Mouse (Mus musculus): ENCODE data around the gene Hectd2. TPM values are rescaled to one million over a fixed set of nuclear protein-coding genes. Genes with fewer than 3 reads are reported as not detected.
A peak's percentile ranks its signal among the peaks of the same experiment; 100 is the strongest.

Hectd2 gene
- polyA plus RNA-seq, 1 experiment from 2014 or later = 4.3 TPM

DNA sequence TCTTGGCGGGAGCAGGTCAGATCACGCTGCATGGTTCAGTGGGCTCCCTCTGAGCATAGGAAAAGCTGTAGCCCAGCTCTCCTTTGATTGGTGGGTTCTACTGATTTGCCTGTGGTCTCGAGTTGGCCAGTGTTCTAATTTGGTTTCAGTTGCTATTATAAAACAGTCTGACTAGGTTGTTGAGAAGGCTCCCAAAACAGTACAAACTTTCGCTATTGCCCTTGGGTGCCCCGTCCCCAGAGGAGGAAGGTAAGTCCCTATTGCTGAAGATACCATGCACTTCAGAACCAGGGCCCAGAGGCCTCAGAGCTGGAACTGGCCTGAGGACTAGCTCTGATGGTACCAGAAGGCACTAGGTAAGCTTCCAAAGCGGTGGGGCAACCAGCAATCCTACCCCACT is 112.9 kb downstream of the Hectd2 start:
- Histone ChIP-seq H3K36me3 (ENCODE audit: control insufficient read depth, insufficient read depth, low read length) (no peaks in the 10 kb centered on the region), H3K9ac (ENCODE audit: low read depth, low read length) (no peak overlapping the region), H3K27me3 (replicated peaks; ENCODE audit: control insufficient read depth, insufficient read depth, low read length) (no peaks in the 10 kb centered on the region), H3K27ac (replicated peaks; ENCODE audit: low read depth, low read length) (no peak overlapping the region), H3K9me3 (ENCODE audit: control insufficient read depth, low read length) (no peaks in the 10 kb centered on the region), H3K4me2 (ENCODE audit: low read depth, low read length) (no peak overlapping the region), H3K4me1 (ENCODE audit: control insufficient read depth, insufficient read depth, low read length) (0 out of 2 replicates have a peak, but pooled peaks cover 3% of the 10 kb centered on the region), H3K4me3 (ENCODE audit: low read depth, low read length) (no peak overlapping the region)
- DNase-seq (ENCODE audit: low spot score) (no peak), ATAC-seq (ENCODE audit: low read depth) (no peak)
- WGBS = 88% methylated on average over 6 of the region's 6 CpGs

DNA sequence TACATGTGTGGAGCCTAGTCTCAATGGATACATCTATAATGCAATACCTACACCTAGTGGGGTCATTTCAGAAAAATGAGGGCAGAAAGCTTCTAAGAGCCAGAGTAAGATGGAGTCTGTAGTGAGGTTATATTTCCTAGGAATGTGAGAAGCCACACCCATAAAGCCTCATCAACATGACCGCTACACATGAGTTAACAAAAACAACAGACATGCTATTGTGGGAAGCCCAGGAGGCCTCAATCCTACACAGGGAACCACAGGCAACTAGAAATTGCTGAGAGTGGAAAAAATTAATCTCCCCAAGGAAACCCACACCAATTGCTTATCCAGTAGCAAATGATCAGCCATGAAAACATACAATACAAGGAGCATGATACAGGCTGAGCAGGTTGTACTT is 113.7 kb downstream of the Hectd2 start:
- peak; percentile 56 for DNase-seq (ENCODE audit: low spot score)
- Histone ChIP-seq H3K4me3 (ENCODE audit: low read depth, low read length) (no peak overlapping the region), H3K4me2 (ENCODE audit: low read depth, low read length) (no peak overlapping the region), H3K27me3 (replicated peaks; ENCODE audit: control insufficient read depth, insufficient read depth, low read length) (no peaks in the 10 kb centered on the region), H3K9me3 (ENCODE audit: control insufficient read depth, low read length) (no peaks in the 10 kb centered on the region), H3K4me1 (ENCODE audit: control insufficient read depth, insufficient read depth, low read length) (0 out of 2 replicates have a peak, but pooled peaks cover 3% of the 10 kb centered on the region), H3K27ac (replicated peaks; ENCODE audit: low read depth, low read length) (no peak overlapping the region), H3K36me3 (ENCODE audit: control insufficient read depth, insufficient read depth, low read length) (no peaks in the 10 kb centered on the region), H3K9ac (ENCODE audit: low read depth, low read length) (no peak overlapping the region)
- 63% methylated on average over 1 of the region's 1 CpGs for WGBS
- ATAC-seq (ENCODE audit: low read depth) = peak; percentile 58; the same call in 1 of the 2 replicates

DNA sequence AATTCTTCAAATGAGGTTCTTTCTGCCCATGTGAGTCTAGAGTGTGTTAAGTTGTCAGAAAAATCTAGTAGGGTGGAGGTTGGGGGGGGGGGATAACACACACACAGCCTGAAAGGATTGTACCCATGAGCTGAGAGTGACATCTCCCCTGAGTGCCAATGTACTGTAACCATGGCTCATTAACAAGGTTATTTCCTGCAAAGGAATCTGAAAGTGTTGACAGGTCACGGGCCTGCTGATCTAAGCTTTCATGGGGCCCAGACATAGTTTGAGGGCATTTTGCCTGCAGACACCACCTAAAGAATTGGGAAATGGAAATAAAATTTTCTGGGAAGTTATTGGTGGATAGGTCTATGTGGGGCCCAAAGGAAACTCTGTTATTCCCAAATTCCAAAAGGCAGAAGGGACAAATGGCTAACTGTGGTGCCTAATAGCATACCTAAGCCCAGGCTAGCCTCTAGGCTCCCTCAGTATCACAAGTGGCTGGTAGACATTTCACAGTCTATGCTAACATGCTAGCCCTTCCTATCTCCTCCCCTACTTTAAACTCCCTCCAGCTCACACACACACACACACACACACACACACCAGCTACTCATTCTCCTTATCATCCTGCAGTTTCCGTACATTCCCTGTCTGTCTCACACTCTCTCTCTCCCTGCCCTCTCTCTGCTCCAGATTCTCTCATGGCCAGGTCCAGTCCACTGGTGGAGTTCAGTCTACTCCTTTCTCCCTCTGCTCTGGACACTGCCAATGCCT is 114.6 kb downstream of the Hectd2 start:
- DNase-seq (ENCODE audit: low spot score) (no peak), ATAC-seq (ENCODE audit: low read depth) (0 out of 2 replicates have a peak, but pooled peaks have one; percentile 41)
- Histone ChIP-seq H3K9me3 (ENCODE audit: control insufficient read depth, low read length) (no peaks in the 10 kb centered on the region), H3K4me1 (ENCODE audit: control insufficient read depth, insufficient read depth, low read length) (0 out of 2 replicates have a peak, but pooled peaks cover 3% of the 10 kb centered on the region), H3K27me3 (replicated peaks; ENCODE audit: control insufficient read depth, insufficient read depth, low read length) (no peaks in the 10 kb centered on the region), H3K9ac (ENCODE audit: low read depth, low read length) (no peak overlapping the region), H3K36me3 (ENCODE audit: control insufficient read depth, insufficient read depth, low read length) (no peaks in the 10 kb centered on the region), H3K27ac (replicated peaks; ENCODE audit: low read depth, low read length) (no peak overlapping the region), H3K4me3 (ENCODE audit: low read depth, low read length) (no peak overlapping the region), H3K4me2 (ENCODE audit: low read depth, low read length) (no peak overlapping the region)
- WGBS = 66% methylated on average over 2 of the region's 2 CpGs

DNA sequence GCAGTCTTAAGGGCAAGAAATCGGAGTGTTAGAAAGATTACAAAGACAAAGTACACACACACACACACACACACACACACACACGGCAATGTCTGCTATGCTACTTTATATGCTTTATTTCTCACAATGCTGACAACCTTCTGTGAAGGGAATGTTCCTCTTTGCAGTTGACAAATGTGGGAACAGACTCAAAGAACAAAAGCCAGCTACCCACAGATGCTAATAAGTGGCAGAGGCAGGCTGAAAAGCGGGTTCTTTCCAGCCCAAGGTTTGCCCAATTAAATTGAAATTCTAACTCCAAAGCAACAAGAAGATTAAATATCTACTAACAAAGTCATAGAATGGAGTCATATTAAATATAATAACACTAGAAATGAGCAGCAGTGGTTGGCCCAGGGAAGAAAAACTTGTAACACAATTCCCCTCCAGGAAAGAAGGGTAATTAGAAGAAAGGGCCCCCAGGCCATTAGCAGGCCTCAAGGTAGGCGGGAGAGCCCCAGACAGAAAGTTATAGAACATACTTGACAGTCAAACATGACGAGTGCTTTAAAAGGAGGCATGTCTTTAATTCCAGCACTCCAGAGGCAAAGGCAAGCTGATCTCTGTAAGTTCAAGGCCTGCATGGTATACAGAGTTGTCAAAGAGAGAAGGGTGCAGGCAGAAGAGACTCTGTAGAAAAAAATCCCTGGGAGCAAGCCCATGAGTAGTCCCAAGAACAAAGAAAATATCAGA is 115.4 kb downstream of the Hectd2 start:
- Histone ChIP-seq H3K4me1 (ENCODE audit: control insufficient read depth, insufficient read depth, low read length) (0 out of 2 replicates have a peak, but pooled peaks cover 3% of the 10 kb centered on the region), H3K36me3 (ENCODE audit: control insufficient read depth, insufficient read depth, low read length) (no peaks in the 10 kb centered on the region), H3K4me3 (ENCODE audit: low read depth, low read length) (no peak overlapping the region), H3K4me2 (ENCODE audit: low read depth, low read length) (no peak overlapping the region), H3K9ac (ENCODE audit: low read depth, low read length) (no peak overlapping the region), H3K27me3 (replicated peaks; ENCODE audit: control insufficient read depth, insufficient read depth, low read length) (no peaks in the 10 kb centered on the region), H3K9me3 (ENCODE audit: control insufficient read depth, low read length) (no peaks in the 10 kb centered on the region), H3K27ac (replicated peaks; ENCODE audit: low read depth, low read length) (peak overlapping the region; percentile 22; the same call in 1 of the 2 replicates)
- DNase-seq (ENCODE audit: low spot score) (no peak), ATAC-seq (ENCODE audit: low read depth) (no peak)
- WGBS = 42% methylated on average over 5 of the region's 5 CpGs

Other genes starting within 250 kb of the Hectd2 start
- gene Pcgf5, start 206.3 kb upstream of the Hectd2 start, polyA plus RNA-seq (2014; fragmentation: Nextera tagmentation; extraction: Ambion mirVana) = 7.8 and 8.1 TPM in 2 replicates
- 20.9 and 23.7 TPM in 2 replicates for gene Ppp1r3c, start 182.0 kb downstream of the Hectd2 start, polyA plus RNA-seq (2014; fragmentation: Nextera tagmentation; extraction: Ambion mirVana)

Measured in embryonic facial prominence, embryonic 14.5 days (tissue).